18 mouse cellular contexts compared by ENCODE assay signal in genomic region chr10:127543916-127544315, GRCm38 (mm10). TPM values are rescaled to one million over a fixed set of nuclear protein-coding genes. Genes with fewer than 3 reads are reported as not detected.
DNase-seq lines count a peak whose midpoint lies in the region.
"Had no signal": no experiment of that assay in that cellular context is flagged by ENCODE, and none has a peak within 500 bp of the region (broad histone marks: within the 10 kb centered on the region; RNA-seq: fewer than 3 reads in every experiment).

No protein-coding gene starts in this region.

- DNase-seq in 3T3-L1 (ENCODE audit: low read depth, low spot score) (peak; percentile 59), NIH3T3 (ENCODE audit: low read depth) (peak; percentile 72)
- peak; percentile 36 for DNase-seq in gonadal fat pad, adult 2 months (ENCODE audit: low read depth)
- no peak for DNase-seq in lung, postnatal 10 days
- no peak for DNase-seq in layer of hippocampus, adult 9-11 months
- DNase-seq: adrenal gland, postnatal 10 days; adrenal gland, postnatal 25 days; cerebellum, adult 11 months; cerebellum, adult 18-20 months; cerebellum, adult 8-10 months; cerebellum, adult 9-11 months; cerebellum, postnatal 14 days; cerebellum, postnatal 36 days; embryo, embryonic 11 days; forebrain, postnatal 0 days had no signal

RNA-seq across cellular contexts. Expression of gene Nxph4, which starts 9.6 kb away (rescaled TPM):
- polyA plus RNA-seq in gonadal fat pad, adult 2 months (2012; rRNA removed) = 11.6 and 26.9 TPM in 2 replicates
- polyA plus RNA-seq: CD4-positive, CD25-positive, alpha-beta regulatory T cell, adult 4 months; erythroblast, embryonic 14.5 days had no signal

RNA-seq across cellular contexts. Expression of gene Shmt2, which starts 21.7 kb away (rescaled TPM):
- 103 and 134 TPM in 2 replicates for polyA plus RNA-seq in gonadal fat pad, adult 2 months (2012; rRNA removed)

RNA-seq across cellular contexts. Expression of gene Ndufa4l2, which starts 29.1 kb away (rescaled TPM):
- polyA plus RNA-seq in gonadal fat pad, adult 2 months (2012; rRNA removed) = 25.5 and 29.3 TPM in 2 replicates
- polyA plus RNA-seq: CD4-positive, CD25-positive, alpha-beta regulatory T cell, adult 4 months had no signal

RNA-seq across cellular contexts. Expression of gene Stac3, which starts 42.4 kb away (rescaled TPM):
- 1.1 and 2.1 TPM in 2 replicates for polyA plus RNA-seq in gonadal fat pad, adult 2 months (2012; rRNA removed)
- polyA plus RNA-seq: forebrain, embryonic 11.5 days had no signal

Comparison
In these comparisons a context has a peak if more than half of its experiments do, and no peak if none do; other contexts are left out.
1. DNase-seq: peak in 3T3-L1 (single experiment), NIH3T3 (single experiment) and gonadal fat pad, adult 2 months (single experiment); none in lung, postnatal 10 days (single experiment) and layer of hippocampus, adult 9-11 months (single experiment).